Mouse (Mus musculus): ENCODE results near the gene Jarid2. TPM values are rescaled to one million over a fixed set of nuclear protein-coding genes. Genes with fewer than 3 reads are reported as not detected.

Gene Jarid2
- polyA plus RNA-seq, 1 experiment: 32.8 TPM

DNA sequence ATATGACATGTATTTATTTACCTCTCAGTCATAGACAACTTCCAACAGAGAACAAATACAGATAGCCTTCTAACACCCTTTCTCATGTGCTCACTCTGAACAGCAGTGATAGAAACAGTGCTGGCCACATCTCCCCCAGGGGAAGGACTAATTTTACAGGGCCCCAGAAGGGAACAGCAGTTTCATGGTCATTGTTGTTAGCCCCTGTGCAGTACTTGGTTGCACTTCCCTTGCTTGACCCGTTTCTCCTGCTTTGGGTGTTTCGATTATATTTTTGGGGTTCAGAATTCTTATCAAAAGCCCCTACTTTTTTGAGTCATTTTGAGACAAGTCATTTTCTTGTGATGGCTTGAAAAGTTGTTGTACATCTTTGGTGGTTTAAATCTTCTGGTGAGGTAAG is 23.9 kb downstream of the Jarid2 start:
- TF ChIP-seq GATA1 (IDR thresholded peaks at IDR 0.05; ENCODE audit: low read length): no peak

GRCm38 (mm10) chr13:44755434-44755833 is 26.2 kb downstream of the Jarid2 start:
- no peak for TF ChIP-seq GATA1 (IDR thresholded peaks at IDR 0.05; ENCODE audit: low read length)

DNA sequence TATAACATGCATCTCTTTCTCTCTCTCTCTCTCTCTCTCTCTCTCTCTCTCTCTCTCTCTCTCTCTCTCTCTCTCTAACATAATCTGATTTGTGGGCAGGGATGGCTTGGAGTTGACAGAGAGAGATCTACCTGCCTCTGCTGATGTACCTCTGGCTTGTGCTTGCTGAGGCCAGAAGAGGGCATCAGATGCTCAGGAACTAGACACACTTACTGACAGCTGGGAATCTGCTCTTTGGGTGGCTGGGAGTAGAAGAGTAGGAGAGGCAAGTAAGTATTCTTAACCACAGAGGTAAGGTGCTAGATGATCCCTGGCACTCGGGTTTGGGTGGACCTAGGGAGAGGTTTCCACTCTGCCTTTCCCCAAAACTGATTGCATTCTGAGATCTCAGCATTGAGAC is 29.5 kb downstream of the Jarid2 start:
- no peak for TF ChIP-seq GATA1 (IDR thresholded peaks at IDR 0.05; ENCODE audit: low read length)

- TF ChIP-seq GATA1 (IDR thresholded peaks at IDR 0.05; ENCODE audit: low read length): no peak
Measured at GRCm38 (mm10) chr13:44760761-44761160, 31.5 kb downstream of the Jarid2 start.

GRCm38 (mm10) chr13:44763068-44763467 is 33.8 kb downstream of the Jarid2 start:
- no peak for TF ChIP-seq GATA1 (IDR thresholded peaks at IDR 0.05; ENCODE audit: low read length)

DNA sequence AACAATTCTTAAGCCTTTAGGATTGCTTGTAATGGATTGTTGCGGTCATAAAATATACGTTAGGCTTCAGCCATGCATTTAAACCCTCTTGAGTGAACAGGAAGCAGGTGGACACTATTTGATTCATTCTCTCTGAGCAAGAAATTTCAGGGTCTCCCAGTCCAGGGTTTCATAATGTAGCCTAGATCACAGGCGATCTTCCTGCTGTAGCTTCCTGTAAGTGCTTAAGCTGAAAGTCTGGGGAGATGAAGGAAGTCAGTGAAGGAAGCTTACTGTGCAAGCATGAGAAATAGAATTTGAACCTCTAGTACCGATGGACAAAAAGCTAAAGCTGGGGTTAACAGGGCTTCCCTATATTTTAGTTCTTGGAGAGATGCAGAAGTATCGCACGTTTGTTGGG is 38.5 kb downstream of the Jarid2 start:
- TF ChIP-seq GATA1 (IDR thresholded peaks at IDR 0.05; ENCODE audit: low read length): no peak

GRCm38 (mm10) chr13:44770808-44771605 is 41.7 kb downstream of the Jarid2 start:
- no peak for TF ChIP-seq GATA1 (IDR thresholded peaks at IDR 0.05; ENCODE audit: low read length)

DNA sequence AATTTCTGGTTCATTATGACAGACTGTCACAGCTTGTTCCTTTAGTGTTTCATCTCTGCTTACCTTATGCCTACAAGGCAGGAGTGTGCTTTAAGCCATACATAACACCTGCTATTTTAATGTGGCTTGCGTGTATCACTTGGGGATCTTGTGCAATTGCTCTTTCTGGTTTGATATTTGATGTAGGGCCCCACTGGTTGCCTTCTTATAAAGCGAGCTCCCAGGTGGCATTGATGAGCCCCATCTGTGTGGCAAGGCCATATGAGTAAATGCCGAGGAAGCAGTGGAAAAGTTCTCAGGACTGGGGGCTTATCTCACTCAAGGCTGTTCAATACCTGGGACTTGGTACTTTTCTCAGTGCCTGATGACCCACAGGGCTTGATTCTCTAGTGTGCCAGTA is 43.5 kb downstream of the Jarid2 start:
- TF ChIP-seq GATA1 (IDR thresholded peaks at IDR 0.05; ENCODE audit: low read length): no peak

DNA sequence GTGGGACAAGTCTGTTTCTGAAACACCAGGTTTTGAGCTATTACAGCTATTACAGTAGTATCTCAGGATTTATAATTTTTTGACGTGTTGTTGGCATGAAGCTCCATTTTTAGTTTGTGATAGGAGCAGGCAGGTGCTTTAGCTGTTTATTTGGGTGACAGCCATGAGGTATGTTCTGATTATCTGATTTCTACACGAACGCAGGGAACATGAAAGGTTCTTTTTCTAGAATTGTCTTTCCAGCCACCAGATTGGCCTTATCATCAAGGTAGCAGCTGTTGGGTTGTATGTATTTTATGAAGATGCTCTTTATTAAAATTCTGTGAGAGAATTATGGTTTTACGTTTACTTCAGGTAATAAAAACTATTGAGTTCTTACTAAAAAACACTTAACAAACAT is 45.1 kb downstream of the Jarid2 start:
- TF ChIP-seq GATA1 (IDR thresholded peaks at IDR 0.05; ENCODE audit: low read length): no peak

DNA sequence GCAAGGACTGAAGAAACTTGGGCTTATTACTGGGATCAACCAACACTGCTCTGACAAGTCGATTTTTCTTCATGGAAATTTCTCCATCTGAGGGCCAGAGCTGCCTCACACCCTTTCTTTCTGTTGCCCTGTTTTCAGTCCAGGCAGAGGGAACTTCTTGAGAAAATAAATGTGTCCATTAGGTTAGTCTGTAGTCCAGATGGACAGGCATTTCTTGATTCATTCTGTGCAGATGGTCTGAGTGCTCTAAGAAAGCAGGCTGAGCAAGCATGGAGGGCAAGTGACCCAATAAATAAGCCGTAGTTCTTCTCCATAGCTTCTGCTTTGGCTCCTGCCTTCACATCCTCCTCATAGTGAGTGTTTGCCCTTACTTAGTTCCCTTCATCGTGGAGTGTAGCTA is 46.1 kb downstream of the Jarid2 start:
- no peak for TF ChIP-seq GATA1 (IDR thresholded peaks at IDR 0.05; ENCODE audit: low read length)

DNA sequence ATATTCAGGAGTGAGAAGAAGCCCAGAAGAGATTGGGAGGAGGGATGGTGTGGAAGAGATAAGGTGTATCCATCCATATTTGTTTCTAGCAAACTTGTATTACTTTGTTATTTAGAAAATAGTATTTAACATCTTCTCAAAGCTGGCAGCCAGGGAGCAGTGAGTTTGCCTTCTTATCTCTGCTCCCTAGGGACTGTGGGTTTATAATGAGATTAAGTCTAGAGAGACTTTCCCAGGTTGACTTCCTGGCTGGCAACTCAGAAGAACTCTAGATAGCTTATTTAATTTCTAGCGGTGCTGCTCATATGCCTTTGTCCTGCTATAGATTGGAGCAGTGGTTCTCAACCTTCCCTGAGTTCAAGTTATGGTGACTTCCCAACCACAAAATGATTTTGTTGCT is 51.2 kb downstream of the Jarid2 start:
- no peak for TF ChIP-seq GATA1 (IDR thresholded peaks at IDR 0.05; ENCODE audit: low read length)

DNA sequence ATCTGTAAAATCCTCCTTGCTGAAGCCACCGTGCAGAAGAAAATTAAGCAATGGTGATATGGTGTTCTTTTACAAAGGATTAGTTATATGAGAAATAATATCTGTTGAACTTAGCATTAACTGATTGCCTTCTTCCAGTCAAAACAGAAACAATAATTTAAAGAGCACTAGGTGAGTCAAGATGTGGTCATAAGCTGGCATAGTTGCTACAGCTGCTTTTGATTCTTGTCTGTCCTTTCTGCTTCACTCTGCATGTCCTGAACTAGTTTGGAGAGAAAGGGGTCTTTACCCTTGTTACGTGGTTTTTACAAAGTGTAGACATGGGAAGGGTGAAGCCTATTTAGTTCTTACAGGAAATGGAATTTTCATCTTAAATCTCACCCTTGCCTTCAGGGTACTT is 51.9 kb downstream of the Jarid2 start:
- no peak for TF ChIP-seq GATA1 (IDR thresholded peaks at IDR 0.05; ENCODE audit: low read length)

DNA sequence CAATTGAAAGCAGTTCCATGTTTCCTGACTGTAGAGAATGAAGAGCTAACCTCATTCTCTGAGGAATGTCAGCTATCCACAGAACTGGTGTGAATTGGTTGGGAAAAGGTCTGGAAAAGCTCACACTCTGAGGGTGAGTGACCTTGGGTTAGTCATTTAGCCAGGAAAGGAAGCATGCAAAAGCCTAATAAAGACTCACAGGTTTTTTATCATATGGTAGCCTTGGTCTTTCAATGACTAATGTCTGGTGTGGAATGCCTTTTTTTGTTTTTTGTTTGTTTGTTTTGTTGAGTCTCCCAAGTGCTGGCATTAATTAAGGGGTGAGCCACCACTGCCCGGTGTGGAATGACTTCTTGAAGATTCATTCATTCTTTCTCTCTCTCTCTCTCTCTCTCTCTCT is 55.3 kb downstream of the Jarid2 start:
- TF ChIP-seq GATA1 (IDR thresholded peaks at IDR 0.05; ENCODE audit: low read length): no peak

DNA sequence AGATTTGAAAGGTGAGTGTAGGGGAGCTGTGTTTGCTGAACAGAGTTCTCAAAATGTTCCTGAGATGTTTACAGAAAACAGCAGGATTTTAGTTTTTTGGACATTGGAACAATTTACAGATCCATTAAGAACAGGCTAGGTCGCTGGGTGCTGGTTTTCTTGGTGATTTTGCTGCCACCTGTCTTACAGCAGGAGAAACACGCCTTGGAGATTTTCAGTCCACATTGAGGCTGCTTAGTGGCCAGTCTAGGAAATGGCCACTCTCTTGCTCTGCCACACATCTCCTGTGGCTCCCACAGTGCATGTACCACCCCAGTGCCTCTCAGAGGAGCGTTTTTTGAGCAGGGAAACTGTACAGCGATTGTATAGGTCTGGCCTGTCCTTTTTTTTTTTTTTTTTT is 57.0 kb downstream of the Jarid2 start:
- TF ChIP-seq GATA1 (IDR thresholded peaks at IDR 0.05; ENCODE audit: low read length): no peak

DNA sequence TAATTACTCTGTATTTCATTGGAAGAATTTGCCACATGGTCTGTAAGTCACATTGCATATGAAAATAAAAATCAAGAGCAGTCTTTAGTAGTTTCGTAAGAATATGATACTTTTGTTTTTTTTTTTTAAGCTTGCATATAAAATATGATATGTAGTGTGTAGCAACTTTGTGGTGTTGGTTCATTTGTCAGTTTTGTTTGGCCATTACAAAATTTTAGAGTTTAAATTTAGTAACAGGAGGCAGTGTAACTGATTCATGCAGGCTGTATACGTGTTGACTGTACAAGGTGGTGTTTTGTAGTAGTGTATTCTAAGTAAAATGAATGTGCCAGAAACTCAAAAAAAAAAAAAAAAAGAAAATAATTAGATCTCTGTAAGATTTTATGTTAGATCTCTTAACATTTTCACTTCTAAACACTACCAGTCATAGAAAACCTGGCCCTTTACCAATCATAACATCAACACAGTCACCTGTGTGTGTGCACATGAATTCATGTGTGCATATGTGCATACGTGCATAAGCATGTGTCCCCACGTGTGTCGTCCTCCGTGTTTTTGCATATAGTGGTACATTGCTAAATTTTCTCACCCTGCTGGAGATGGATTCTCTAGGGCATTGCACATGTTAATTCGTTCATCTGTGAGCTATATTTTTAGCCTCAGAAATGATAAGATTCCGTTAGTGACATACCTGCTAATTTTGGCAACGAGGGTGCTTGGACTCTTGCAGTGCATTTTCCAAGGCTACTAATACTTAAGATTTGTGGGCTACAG is 59.3 kb downstream of the Jarid2 start:
- TF ChIP-seq GATA1 (IDR thresholded peaks at IDR 0.05; ENCODE audit: low read length): no peak

GRCm38 (mm10) chr13:44789982-44790381 is 60.7 kb downstream of the Jarid2 start:
- TF ChIP-seq GATA1 (IDR thresholded peaks at IDR 0.05; ENCODE audit: low read length): no peak

DNA sequence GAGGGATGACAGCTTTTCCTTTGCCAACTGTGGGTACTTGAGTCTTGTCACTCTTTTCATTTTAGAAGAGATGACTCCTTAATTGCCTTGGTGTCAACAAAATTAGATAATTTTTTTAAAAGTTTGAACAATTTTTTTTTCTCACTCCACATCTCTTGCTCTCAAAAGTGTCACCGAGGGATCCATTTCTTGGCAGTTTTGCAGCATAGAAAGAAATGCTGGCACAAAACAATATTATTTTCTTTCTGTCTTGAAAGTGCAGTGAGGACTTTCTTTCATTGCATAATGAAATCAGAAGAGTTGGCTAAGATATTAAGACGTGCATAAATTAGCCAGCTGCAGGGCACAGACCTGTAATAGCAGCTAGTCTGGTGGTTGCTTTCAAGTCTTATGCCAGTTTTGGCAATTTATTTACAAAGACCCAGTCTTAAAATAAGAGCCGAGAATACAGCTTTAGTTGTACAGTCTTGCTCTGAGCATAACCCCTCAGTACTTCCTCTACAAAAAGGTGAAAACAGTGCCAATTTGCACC is 63.2 kb downstream of the Jarid2 start:
- no peak for TF ChIP-seq GATA1 (IDR thresholded peaks at IDR 0.05; ENCODE audit: low read length)
